Mouse (Mus musculus) forebrain, embryonic 13.5 days (tissue): ENCODE results near the gene Lmcd1. TPM values are rescaled to one million over a fixed set of nuclear protein-coding genes. Genes with fewer than 3 reads are reported as not detected.

Experiments used
- ATAC-seq: fragments of 200-750 bp; cut with Nextera tagmentation; 2 replicates; pipeline ENCODE4 v1.8.0; 2017
- H3K27ac ChIP-seq: fragments of 300-500 bp; sonication (generic); 2 replicates; pipeline ENCODE4 v1.5.1; 2015; ENCODE audit warnings: inconsistent platforms, mild to moderate bottlenecking, moderate library complexity
- H3K27me3 ChIP-seq: fragments of 300-500 bp; sonication (generic); 2 replicates; pipeline ENCODE4 v1.6.1; 2015; ENCODE audit warnings: mild to moderate bottlenecking, inconsistent platforms
- H3K36me3 ChIP-seq: fragments of 300-500 bp; sonication (generic); 2 replicates; pipeline ENCODE4 v1.6.1; 2015; ENCODE audit warnings: mild to moderate bottlenecking, inconsistent platforms; ENCODE audit not compliant: poor library complexity, severe bottlenecking
- H3K4me1 ChIP-seq: fragments of 300-500 bp; sonication (generic); 2 replicates; pipeline ENCODE4 v1.6.1; 2015; ENCODE audit warnings: inconsistent platforms
- H3K4me2 ChIP-seq: fragments of 300-500 bp; sonication (generic); 2 replicates; pipeline ENCODE4 v1.6.1; 2015; ENCODE audit warnings: inconsistent platforms, mild to moderate bottlenecking, moderate library complexity
- H3K4me3 ChIP-seq: fragments of 300-500 bp; sonication (generic); 2 replicates; pipeline ENCODE4 v1.5.1; 2015; ENCODE audit warnings: mild to moderate bottlenecking, inconsistent platforms
- H3K9ac ChIP-seq: fragments of 300-500 bp; sonication (generic); 2 replicates; pipeline ENCODE4 v1.6.1; 2015; ENCODE audit warnings: mild to moderate bottlenecking, inconsistent platforms
- H3K9me3 ChIP-seq: fragments of 300-500 bp; sonication (generic); replicated peaks from 2 replicates; pipeline ENCODE4 v1.6.1; 2016; ENCODE audit warnings: inconsistent platforms
- whole genome bisulfite sequencing: fragments of 180-500 bp; shearing (Covaris S2); methylation state at CpG from one replicate; pipeline ENCODE4 v1.1.7; 2015; 5-methylcytosine and 5-hydroxymethylcytosine counted together
- polyA plus RNA-seq: library from polyadenylated mRNA; unstranded; fragments of >200 nt; fragmentation: Nextera tagmentation; extraction: Ambion mirVana; gene quantifications from 2 replicates; pipeline ENCODE4 v1.2.1, GENCODE M21; 2015

The Lmcd1 gene
- polyA plus RNA-seq, 1 experiment from 2014 or later = 14.6 TPM

DNA sequence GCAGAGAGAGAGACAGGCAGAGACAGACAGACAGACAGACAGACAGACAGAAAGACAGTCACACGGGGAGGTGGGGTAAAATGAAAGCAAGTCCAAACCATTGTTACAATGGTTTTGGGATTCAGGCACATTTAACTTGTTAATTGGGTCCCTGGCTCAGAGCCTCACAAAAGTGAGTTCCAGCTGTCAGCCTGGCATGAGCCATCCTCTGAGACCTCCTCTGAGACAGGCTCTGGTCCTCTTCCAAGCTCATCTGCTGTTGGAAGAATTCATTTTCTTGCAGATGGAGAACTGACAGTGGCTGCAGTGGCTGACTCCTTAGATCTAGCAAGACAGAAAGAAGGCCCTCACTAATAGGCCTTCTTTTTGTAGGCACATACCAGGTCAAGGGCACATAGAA is 6.9 kb upstream of the Lmcd1 start:
- Histone ChIP-seq H3K4me1 (peaks cover 13% of the 10 kb centered on the region), H3K4me3 (no peak overlapping the region), H3K9me3 (no peaks in the 10 kb centered on the region), H3K9ac (no peak overlapping the region), H3K27me3 (no peaks in the 10 kb centered on the region), H3K4me2 (no peak overlapping the region), H3K36me3 (no peaks in the 10 kb centered on the region), H3K27ac (no peak overlapping the region)
- 26% methylated on average over 1 of the region's 1 CpGs for WGBS
- peak; percentile 74 for ATAC-seq

- no peak overlapping the region for H3K4me2 ChIP-seq
- H3K4me3 ChIP-seq = no peak overlapping the region
- peaks cover 13% of the 10 kb centered on the region for H3K4me1 ChIP-seq
- no peaks in the 10 kb centered on the region for H3K27me3 ChIP-seq
- H3K9ac ChIP-seq = no peak overlapping the region
- no peaks in the 10 kb centered on the region for H3K9me3 ChIP-seq
- ATAC-seq = 0 out of 2 replicates have a peak, but pooled peaks have one; percentile 28
- no peaks in the 10 kb centered on the region for H3K36me3 ChIP-seq
- 57% methylated on average over 6 of the region's 6 CpGs for WGBS
- no peak overlapping the region for H3K27ac ChIP-seq
These were observed 5.7 kb upstream of the Lmcd1 start for GRCm38 (mm10) chr6:112267661-112268357.

- peaks cover 24% of the 10 kb centered on the region for H3K4me1 ChIP-seq
- H3K4me3 ChIP-seq = peak overlapping the region; percentile 32
- H3K9me3 ChIP-seq = no peaks in the 10 kb centered on the region
- no peaks in the 10 kb centered on the region for H3K36me3 ChIP-seq
- peak overlapping the region; percentile 65 for H3K4me2 ChIP-seq
- no peak overlapping the region; the same call in 1 of the 2 replicates for H3K9ac ChIP-seq
- H3K27me3 ChIP-seq = no peaks in the 10 kb centered on the region
- ATAC-seq = peak; percentile 71
- H3K27ac ChIP-seq = peak overlapping the region; percentile 86
- 30% methylated on average over 9 of the region's 9 CpGs for WGBS
These were observed 900 bp downstream of the Lmcd1 start for GRCm38 (mm10) chr6:112274261-112275055.

DNA sequence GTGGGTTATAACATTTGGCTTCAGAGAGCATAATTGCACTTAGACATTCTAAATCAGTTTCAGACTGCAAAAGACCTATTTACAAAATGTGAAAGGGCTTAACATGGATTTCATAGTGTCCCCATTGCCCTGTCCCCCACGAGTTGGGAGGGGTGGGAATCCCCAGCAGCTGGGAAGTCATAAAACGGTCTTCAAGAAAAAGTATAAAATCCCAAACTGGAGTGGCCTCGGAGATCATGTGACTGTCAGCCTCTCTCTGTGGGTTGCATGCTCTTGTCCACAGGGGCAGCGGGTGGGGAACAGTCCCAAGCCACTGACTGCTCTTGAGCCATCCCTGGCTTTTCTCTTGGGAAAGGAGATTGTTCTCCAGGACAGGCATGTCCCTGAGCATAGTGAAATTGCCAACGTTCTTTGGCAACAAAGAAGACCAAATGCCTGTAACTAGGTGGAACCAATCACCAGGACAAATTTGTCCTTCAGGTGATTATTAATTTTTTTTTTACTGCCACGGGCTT is 2.2 kb downstream of the Lmcd1 start:
- H3K27ac ChIP-seq = no peak overlapping the region
- peaks cover 24% of the 10 kb centered on the region for H3K4me1 ChIP-seq
- H3K9ac ChIP-seq = no peak overlapping the region
- no peak overlapping the region for H3K4me2 ChIP-seq
- no peak overlapping the region for H3K4me3 ChIP-seq
- H3K36me3 ChIP-seq = no peaks in the 10 kb centered on the region
- H3K9me3 ChIP-seq = no peaks in the 10 kb centered on the region
- H3K27me3 ChIP-seq = no peaks in the 10 kb centered on the region
- 77% methylated on average over 6 of the region's 6 CpGs for WGBS
- no peak for ATAC-seq

DNA sequence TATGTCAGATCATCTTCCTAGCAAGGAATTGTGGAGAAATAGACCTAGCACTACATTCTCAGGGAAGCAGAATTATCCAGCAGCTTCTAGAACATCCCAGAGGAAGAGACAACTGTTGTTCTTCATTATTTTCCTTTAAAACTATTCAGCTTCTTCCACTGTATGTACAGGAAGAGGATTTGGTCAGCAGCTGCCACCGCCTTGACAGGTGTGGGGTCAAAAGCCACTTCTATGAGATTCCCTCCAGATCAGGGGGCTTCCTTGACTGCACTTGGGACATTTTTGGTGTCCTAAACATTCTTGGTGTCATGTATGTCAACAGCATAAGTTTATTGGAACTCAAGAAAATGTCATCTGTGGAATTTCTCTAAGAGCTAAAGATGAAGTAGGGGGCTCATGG is 5.2 kb downstream of the Lmcd1 start:
- ATAC-seq = no peak
- no peak overlapping the region for H3K4me3 ChIP-seq

DNA sequence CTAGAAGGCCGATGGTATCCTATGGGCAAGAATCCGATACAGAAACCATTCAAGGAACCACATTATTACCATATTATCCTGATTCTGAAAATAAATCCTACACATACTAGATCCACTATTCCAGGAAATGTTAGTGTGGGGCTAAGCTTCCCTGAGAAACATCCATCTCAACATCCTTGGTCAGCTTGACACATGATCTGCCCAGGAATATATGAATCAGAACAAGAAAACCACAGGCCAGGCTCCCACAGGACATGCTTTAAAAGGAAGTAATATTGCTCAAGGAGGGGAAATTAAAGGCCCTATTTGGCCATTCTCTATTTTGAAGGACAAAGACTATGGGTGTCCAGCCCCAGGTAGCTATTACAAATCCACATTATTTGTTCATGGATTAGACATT is 6.6 kb downstream of the Lmcd1 start:
- 97% methylated on average over 2 of the region's 2 CpGs for WGBS
- no peak overlapping the region for H3K27ac ChIP-seq
- peaks cover 3% of the 10 kb centered on the region; the same call in 1 of the 2 replicates for H3K4me1 ChIP-seq
- no peak overlapping the region for H3K9ac ChIP-seq
- H3K9me3 ChIP-seq = no peaks in the 10 kb centered on the region
- no peak for ATAC-seq
- no peak overlapping the region for H3K4me2 ChIP-seq
- H3K4me3 ChIP-seq = no peak overlapping the region
- no peaks in the 10 kb centered on the region for H3K36me3 ChIP-seq
- no peaks in the 10 kb centered on the region for H3K27me3 ChIP-seq

More for the DNA sequence above, 5.2 kb downstream of the Lmcd1 start:
- Histone ChIP-seq H3K9me3 (no peaks in the 10 kb centered on the region), H3K4me1 (peaks cover 17% of the 10 kb centered on the region), H3K27me3 (no peaks in the 10 kb centered on the region), H3K27ac (no peak overlapping the region), H3K9ac (no peak overlapping the region), H3K4me2 (no peak overlapping the region), H3K36me3 (no peaks in the 10 kb centered on the region)
- 87% methylated on average over 1 of the region's 1 CpGs for WGBS

DNA sequence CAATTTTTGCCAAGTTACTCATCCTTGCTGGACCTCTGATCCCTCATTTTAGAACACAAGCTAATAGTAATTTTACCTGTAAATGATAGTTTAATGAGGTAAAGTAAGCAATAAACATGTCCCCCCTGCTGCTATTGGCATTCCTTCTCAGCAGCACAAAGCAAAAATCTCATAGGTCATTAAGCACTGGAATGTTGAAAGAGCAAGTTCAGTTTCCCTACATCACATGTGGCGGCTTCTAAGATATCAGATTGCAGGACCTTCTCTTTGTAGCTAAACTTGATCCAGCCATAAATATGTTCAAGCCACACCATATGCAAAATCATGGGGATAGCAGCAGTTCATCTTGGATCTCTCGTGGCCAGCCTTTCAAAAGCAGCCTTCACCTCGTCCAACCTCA is 7.4 kb downstream of the Lmcd1 start:
- H3K9me3 ChIP-seq = no peaks in the 10 kb centered on the region
- no peak for ATAC-seq
- WGBS = 76% methylated on average over 3 of the region's 3 CpGs

GRCm38 (mm10) chr6:112281935-112282334 is 8.4 kb downstream of the Lmcd1 start:
- no peak overlapping the region for H3K27ac ChIP-seq
- H3K9me3 ChIP-seq = no peaks in the 10 kb centered on the region
- no peak overlapping the region for H3K9ac ChIP-seq
- 92% methylated on average over 2 of the region's 2 CpGs for WGBS
- no peaks in the 10 kb centered on the region for H3K27me3 ChIP-seq
- H3K4me1 ChIP-seq = no peaks in the 10 kb centered on the region
- H3K36me3 ChIP-seq = no peaks in the 10 kb centered on the region
- no peak overlapping the region for H3K4me2 ChIP-seq
- ATAC-seq = no peak
- H3K4me3 ChIP-seq = no peak overlapping the region

More for the DNA sequence above, 7.4 kb downstream of the Lmcd1 start:
- Histone ChIP-seq H3K9ac (no peak overlapping the region), H3K4me2 (no peak overlapping the region), H3K4me3 (no peak overlapping the region), H3K27ac (no peak overlapping the region), H3K27me3 (no peaks in the 10 kb centered on the region), H3K36me3 (no peaks in the 10 kb centered on the region), H3K4me1 (no peaks in the 10 kb centered on the region)

- no peak for ATAC-seq
- H3K9ac ChIP-seq = no peak overlapping the region
- H3K4me3 ChIP-seq = no peak overlapping the region
- H3K4me2 ChIP-seq = no peak overlapping the region
- H3K4me1 ChIP-seq = no peaks in the 10 kb centered on the region
- WGBS = 88% methylated on average over 2 of the region's 2 CpGs
- no peaks in the 10 kb centered on the region for H3K9me3 ChIP-seq
- H3K27me3 ChIP-seq = no peaks in the 10 kb centered on the region
- no peaks in the 10 kb centered on the region for H3K36me3 ChIP-seq
- no peak overlapping the region for H3K27ac ChIP-seq
These were observed 10.5 kb downstream of the Lmcd1 start for GRCm38 (mm10) chr6:112284087-112284486.

DNA sequence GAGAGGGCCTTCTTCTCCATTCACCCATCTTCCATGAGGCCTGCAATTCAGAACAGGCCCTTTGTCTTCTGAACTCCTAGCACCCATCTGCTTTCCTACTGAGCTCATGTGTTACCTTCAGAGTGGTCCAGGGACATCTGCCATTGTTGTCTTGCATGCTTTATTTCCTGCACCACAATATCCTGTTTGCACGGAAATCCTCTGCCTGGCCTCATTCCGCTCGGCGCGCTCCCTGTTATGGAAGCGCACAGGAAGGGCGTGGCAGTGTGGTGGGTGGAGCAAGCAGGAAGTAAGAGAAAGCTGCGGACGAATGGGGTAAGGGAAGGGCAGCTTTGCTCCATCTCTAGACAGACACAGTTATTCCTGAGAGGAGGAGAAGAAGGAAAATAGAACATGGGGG is 14.1 kb downstream of the Lmcd1 start:
- H3K9me3 ChIP-seq = no peaks in the 10 kb centered on the region
- ATAC-seq = no peak
- no peak overlapping the region for H3K4me3 ChIP-seq
- H3K4me1 ChIP-seq = no peaks in the 10 kb centered on the region
- H3K9ac ChIP-seq = no peak overlapping the region
- no peak overlapping the region for H3K27ac ChIP-seq
- no peaks in the 10 kb centered on the region for H3K27me3 ChIP-seq
- H3K4me2 ChIP-seq = no peak overlapping the region
- 93% methylated on average over 9 of the region's 9 CpGs for WGBS
- H3K36me3 ChIP-seq = no peaks in the 10 kb centered on the region

DNA sequence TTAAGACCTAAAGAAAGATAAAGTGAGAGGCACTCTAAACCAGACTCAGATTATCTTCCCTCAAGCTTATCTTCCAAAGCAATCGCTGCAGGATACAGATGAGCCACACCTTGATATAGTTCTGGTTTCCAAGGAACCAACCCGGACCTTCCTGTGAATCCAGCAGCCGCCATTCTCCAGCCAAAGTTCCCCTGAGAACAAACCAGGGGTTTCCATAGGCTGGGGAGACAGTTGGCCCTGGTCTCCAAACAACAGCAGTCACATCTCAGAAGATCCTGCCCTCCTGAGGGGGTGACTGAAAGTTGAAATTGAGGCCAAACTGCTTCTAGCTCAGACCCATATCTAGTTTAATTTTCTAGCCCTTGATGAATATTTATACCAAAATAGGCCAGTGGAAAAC is 14.7 kb downstream of the Lmcd1 start:
- ATAC-seq = no peak
- no peak overlapping the region for H3K27ac ChIP-seq
- no peaks in the 10 kb centered on the region for H3K4me1 ChIP-seq
- H3K9me3 ChIP-seq = no peaks in the 10 kb centered on the region
- no peak overlapping the region for H3K4me2 ChIP-seq
- H3K27me3 ChIP-seq = no peaks in the 10 kb centered on the region
- H3K36me3 ChIP-seq = no peaks in the 10 kb centered on the region
- WGBS = 91% methylated on average over 3 of the region's 3 CpGs
- no peak overlapping the region for H3K4me3 ChIP-seq
- no peak overlapping the region for H3K9ac ChIP-seq

- WGBS = 83% methylated on average over 4 of the region's 4 CpGs
- no peak overlapping the region for H3K27ac ChIP-seq
- no peak overlapping the region for H3K4me3 ChIP-seq
- no peak overlapping the region for H3K9ac ChIP-seq
- no peak overlapping the region for H3K4me2 ChIP-seq
- no peaks in the 10 kb centered on the region for H3K27me3 ChIP-seq
- no peaks in the 10 kb centered on the region for H3K36me3 ChIP-seq
- H3K4me1 ChIP-seq = no peaks in the 10 kb centered on the region
- no peaks in the 10 kb centered on the region for H3K9me3 ChIP-seq
- no peak for ATAC-seq
These were observed 17.6 kb downstream of the Lmcd1 start for GRCm38 (mm10) chr6:112291146-112291545.
